Mouse (Mus musculus): Measurements from ENCODE around the gene Pxmp4. TPM values are rescaled to one million over a fixed set of nuclear protein-coding genes. Genes with fewer than 3 reads are reported as not detected.

The Pxmp4 gene
- polyA plus RNA-seq, 1 experiment from 2014 or later, result 13.8 TPM

- no peaks in the 10 kb centered on the region for H3K27me3 ChIP-seq
- H3K27ac ChIP-seq (replicated peaks), result no peak overlapping the region
- WGBS, result 94% methylated on average over 5 of the region's 5 CpGs
- H3K9me3 ChIP-seq, result 0 out of 2 replicates have a peak, but pooled peaks cover 3% of the 10 kb centered on the region
- no peak overlapping the region for H3K4me3 ChIP-seq
- no peak for ATAC-seq (ENCODE audit: low FRiP score, low read depth)
- no peak overlapping the region for H3K9ac ChIP-seq (replicated peaks)
- H3K36me3 ChIP-seq, result peaks cover 56% of the 10 kb centered on the region
- H3K4me1 ChIP-seq, result no peaks in the 10 kb centered on the region
- H3K4me2 ChIP-seq (replicated peaks), result no peak overlapping the region
Measured at GRCm38 (mm10) chr2:154633039-154633742, 29.7 kb upstream of the Pxmp4 start.

DNA sequence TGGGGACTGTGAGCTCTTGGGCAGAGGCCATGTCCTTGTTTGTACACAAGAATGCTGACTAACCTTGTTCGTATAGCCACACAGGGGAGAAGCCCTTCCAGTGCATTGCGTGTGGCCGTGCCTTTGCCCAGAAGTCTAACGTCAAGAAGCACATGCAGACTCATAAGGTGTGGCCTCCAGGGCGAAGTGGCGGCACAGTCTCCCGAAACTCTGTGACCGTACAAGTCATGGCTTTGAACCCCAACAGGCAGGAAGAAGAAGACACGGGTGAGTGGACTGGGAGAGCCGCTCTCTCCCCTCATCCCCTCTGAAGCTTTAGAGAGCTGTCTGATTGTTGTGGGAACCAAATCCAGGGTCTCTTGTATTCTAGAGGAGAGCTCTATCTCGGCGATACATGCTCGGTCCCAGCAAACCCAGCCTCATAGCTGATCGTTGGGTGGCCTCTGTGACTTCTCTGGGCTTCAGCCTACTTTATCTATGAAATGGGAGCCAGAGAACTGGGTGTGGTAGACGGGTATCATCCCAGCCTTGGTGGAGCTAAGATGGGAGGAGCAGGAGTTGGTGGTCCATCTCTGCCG is 28.8 kb upstream of the Pxmp4 start:
- H3K36me3 ChIP-seq, result peaks cover 50% of the 10 kb centered on the region
- 94% methylated on average over 16 of the region's 16 CpGs for WGBS

DNA sequence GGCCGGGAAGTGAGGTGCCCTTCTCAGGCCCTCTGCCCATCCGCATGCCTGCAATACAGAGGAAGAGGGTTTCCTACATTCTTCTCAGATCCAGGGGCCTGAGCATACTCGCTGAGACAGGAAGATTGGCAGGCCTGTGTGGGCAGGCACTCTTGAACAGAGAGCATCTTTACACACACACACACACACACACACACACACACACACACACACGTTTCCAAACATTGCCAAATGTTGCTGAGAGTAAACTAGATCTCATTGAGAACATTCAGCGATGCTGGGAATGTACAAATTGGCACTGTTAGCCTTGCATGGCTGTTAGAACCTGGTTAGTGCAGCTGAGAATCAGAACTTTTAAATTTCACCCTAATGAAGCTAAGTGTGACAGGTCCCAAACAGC is 27.0 kb upstream of the Pxmp4 start:
- WGBS, result 79% methylated on average over 5 of the region's 5 CpGs
- Histone ChIP-seq H3K9me3 (no peaks in the 10 kb centered on the region), H3K4me2 (replicated peaks) (no peak overlapping the region), H3K27me3 (no peaks in the 10 kb centered on the region), H3K36me3 (peaks cover 48% of the 10 kb centered on the region), H3K9ac (replicated peaks) (no peak overlapping the region), H3K4me1 (no peaks in the 10 kb centered on the region), H3K27ac (replicated peaks) (no peak overlapping the region), H3K4me3 (no peak overlapping the region)
- no peak for ATAC-seq (ENCODE audit: low FRiP score, low read depth)

More for the DNA sequence above, 28.8 kb upstream of the Pxmp4 start:
- Histone ChIP-seq H3K27ac (replicated peaks) (no peak overlapping the region), H3K27me3 (no peaks in the 10 kb centered on the region), H3K4me2 (replicated peaks) (no peak overlapping the region), H3K4me3 (no peak overlapping the region), H3K4me1 (no peaks in the 10 kb centered on the region), H3K9me3 (no peaks in the 10 kb centered on the region), H3K9ac (replicated peaks) (no peak overlapping the region)
- ATAC-seq (ENCODE audit: low FRiP score, low read depth), result no peak

GRCm38 (mm10) chr2:154624137-154624536 is 20.6 kb upstream of the Pxmp4 start:
- Histone ChIP-seq H3K4me1 (no peaks in the 10 kb centered on the region), H3K27ac (replicated peaks) (no peak overlapping the region), H3K9me3 (0 out of 2 replicates have a peak, but pooled peaks cover 4% of the 10 kb centered on the region), H3K36me3 (peaks cover 39% of the 10 kb centered on the region), H3K27me3 (no peaks in the 10 kb centered on the region), H3K4me2 (replicated peaks) (no peak overlapping the region), H3K4me3 (no peak overlapping the region), H3K9ac (replicated peaks) (no peak overlapping the region)
- no peak for ATAC-seq (ENCODE audit: low FRiP score, low read depth)

DNA sequence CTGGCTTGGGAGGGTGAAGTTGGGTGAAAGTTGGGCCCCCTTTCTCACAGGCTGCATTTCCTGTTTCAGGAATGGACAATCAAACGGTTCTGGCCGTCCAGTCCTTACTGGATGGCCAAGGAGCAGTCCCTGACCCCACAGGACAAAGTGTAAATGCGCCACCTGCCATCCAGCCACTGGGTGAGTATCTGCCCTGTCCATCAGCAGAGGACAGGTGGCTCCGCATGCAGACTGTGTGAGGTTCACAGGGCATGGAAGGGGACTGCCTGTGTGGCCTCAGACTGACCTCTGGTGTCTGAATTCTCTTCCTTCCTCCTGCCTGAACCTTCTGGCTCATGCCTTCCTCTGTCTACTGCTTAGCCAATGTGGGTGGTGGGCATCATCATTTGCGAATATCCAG is 18.2 kb upstream of the Pxmp4 start:
- Histone ChIP-seq H3K27ac (replicated peaks) (no peak overlapping the region), H3K36me3 (peaks cover 33% of the 10 kb centered on the region), H3K4me2 (replicated peaks) (no peak overlapping the region), H3K9ac (replicated peaks) (no peak overlapping the region), H3K9me3 (0 out of 2 replicates have a peak, but pooled peaks cover 4% of the 10 kb centered on the region), H3K4me3 (no peak overlapping the region), H3K4me1 (no peaks in the 10 kb centered on the region), H3K27me3 (no peaks in the 10 kb centered on the region)
- ATAC-seq (ENCODE audit: low FRiP score, low read depth), result no peak
- 81% methylated on average over 5 of the region's 5 CpGs for WGBS

GRCm38 (mm10) chr2:154617061-154617460 is 13.6 kb upstream of the Pxmp4 start:
- H3K36me3 ChIP-seq, result no peaks in the 10 kb centered on the region
- no peaks in the 10 kb centered on the region for H3K27me3 ChIP-seq
- WGBS, result 88% methylated on average over 3 of the region's 3 CpGs
- H3K9me3 ChIP-seq, result no peaks in the 10 kb centered on the region
- H3K4me3 ChIP-seq, result no peak overlapping the region
- H3K27ac ChIP-seq (replicated peaks), result no peak overlapping the region
- peaks cover 14% of the 10 kb centered on the region for H3K4me1 ChIP-seq
- no peak overlapping the region for H3K4me2 ChIP-seq (replicated peaks)
- ATAC-seq (ENCODE audit: low FRiP score, low read depth), result no peak
- no peak overlapping the region for H3K9ac ChIP-seq (replicated peaks)

GRCm38 (mm10) chr2:154615674-154616073 is 12.2 kb upstream of the Pxmp4 start:
- no peak overlapping the region for H3K4me2 ChIP-seq (replicated peaks)
- H3K9ac ChIP-seq (replicated peaks), result no peak overlapping the region
- H3K4me3 ChIP-seq, result no peak overlapping the region
- H3K4me1 ChIP-seq, result peaks cover 14% of the 10 kb centered on the region
- no peak for ATAC-seq (ENCODE audit: low FRiP score, low read depth)
- 95% methylated on average over 5 of the region's 5 CpGs for WGBS
- H3K27me3 ChIP-seq, result no peaks in the 10 kb centered on the region
- no peak overlapping the region for H3K27ac ChIP-seq (replicated peaks)
- H3K9me3 ChIP-seq, result no peaks in the 10 kb centered on the region
- H3K36me3 ChIP-seq, result no peaks in the 10 kb centered on the region

DNA sequence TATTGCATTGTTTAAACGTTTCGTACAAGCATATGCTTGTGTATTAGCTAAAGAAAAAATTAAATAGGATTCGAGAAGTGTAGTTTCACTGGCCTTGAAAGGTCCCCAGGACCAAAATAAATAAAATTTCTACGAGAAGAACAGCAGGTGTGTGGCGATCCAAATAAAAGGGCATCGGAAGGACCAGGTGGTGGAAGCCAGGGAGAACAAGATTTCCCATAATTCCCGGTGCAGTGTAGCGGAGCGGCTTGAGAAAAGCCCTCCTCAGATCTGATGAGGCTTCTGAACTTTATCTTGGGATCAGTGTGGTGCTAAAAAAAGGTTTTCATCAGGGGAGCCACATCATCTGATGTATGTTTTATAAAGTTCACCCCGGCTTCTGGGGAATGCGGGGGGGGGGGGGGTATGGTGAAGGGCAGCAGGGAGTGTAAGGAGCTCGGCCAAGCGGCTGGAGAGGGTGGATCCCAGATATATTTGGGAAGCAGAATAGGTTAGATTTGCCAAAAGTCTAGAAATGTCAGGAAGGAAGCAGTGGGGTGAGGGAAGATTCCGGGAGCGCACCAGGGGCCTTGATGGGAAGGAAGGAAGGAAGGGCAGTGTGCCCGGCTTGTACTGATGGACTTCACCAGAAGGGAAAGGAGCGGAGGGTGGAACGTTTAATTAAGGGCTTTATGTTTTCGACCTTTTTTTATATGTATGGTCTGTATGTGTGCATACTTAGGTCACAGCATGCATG is 11.5 kb upstream of the Pxmp4 start:
- ATAC-seq (ENCODE audit: low FRiP score, low read depth), result no peak
- H3K36me3 ChIP-seq, result no peaks in the 10 kb centered on the region
- peak overlapping the region; percentile 97 for H3K27ac ChIP-seq (replicated peaks)
- no peaks in the 10 kb centered on the region for H3K27me3 ChIP-seq
- no peak overlapping the region for H3K9ac ChIP-seq (replicated peaks)
- no peak overlapping the region for H3K4me2 ChIP-seq (replicated peaks)
- H3K4me3 ChIP-seq, result no peak overlapping the region
- H3K4me1 ChIP-seq, result peaks cover 14% of the 10 kb centered on the region
- WGBS, result 70% methylated on average over 19 of the region's 19 CpGs
- H3K9me3 ChIP-seq, result no peaks in the 10 kb centered on the region

- Histone ChIP-seq H3K27ac (replicated peaks) (peak within 1 kb of the TSS; percentile 97), H3K36me3 (no peaks in the 10 kb centered on the region), H3K4me2 (replicated peaks) (peak within 1 kb of the TSS; percentile 64), H3K4me1 (peaks cover 14% of the 10 kb centered on the region), H3K9ac (replicated peaks) (peak within 1 kb of the TSS; percentile 74), H3K27me3 (no peaks in the 10 kb centered on the region), H3K9me3 (no peaks in the 10 kb centered on the region), H3K4me3 (peak within 1 kb of the TSS; percentile 54)
- ATAC-seq (ENCODE audit: low FRiP score, low read depth), result peak; percentile 93
- under 1% methylated on average over 71 of the region's 98 CpGs for WGBS
Measured at GRCm38 (mm10) chr2:154613118-154614115, 9.9 kb upstream of the Pxmp4 start, which contains the start of the genes Zfp341 and 4930519P11Rik. Zfp341 (plus strand) TSS chr2:154613297. 4930519P11Rik (minus strand) TSS chr2:154613437.

DNA sequence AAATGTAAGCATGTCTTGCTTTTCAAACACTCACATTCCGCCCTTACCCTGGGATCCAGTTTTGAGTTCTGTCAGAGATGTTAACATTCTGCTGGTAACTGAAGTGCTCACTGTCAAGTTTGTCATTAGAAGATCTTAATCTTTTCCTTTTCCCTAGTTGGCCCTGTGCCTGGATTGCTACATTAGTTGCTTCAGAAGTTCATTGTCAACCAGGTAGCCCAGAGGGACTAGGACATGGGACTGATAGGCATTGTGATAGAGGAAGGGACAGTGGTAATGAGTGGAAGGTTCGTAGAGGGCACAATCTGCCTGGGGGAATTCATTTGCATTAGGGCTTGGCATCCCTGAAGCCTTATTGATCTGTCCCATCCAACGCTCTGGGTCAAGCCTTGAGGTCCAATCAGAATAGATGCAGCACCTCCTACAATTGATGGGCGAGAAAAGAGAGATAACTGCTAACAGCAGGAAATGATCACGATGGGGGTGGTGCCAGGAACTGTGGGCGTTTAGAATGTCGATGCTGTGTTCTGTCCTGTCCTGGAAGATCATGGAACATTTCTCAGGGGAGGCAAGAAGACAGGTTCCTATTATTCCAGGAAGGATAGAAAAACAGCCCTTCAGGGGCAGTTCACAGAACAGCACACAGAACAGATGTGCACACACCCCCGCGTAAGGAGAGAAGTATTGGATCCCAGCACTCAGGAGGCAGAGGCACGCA is 5.7 kb upstream of the Pxmp4 start:
- Histone ChIP-seq H3K4me1 (peaks cover 10% of the 10 kb centered on the region), H3K36me3 (no peaks in the 10 kb centered on the region), H3K4me2 (replicated peaks) (no peak overlapping the region), H3K27me3 (peaks cover 5% of the 10 kb centered on the region), H3K9me3 (no peaks in the 10 kb centered on the region), H3K27ac (replicated peaks) (no peak overlapping the region), H3K4me3 (no peak overlapping the region), H3K9ac (replicated peaks) (no peak overlapping the region)
- WGBS, result 68% methylated on average over 10 of the region's 10 CpGs
- no peak for ATAC-seq (ENCODE audit: low FRiP score, low read depth)

- H3K4me1 ChIP-seq, result peaks cover 11% of the 10 kb centered on the region
- no peak overlapping the region for H3K27ac ChIP-seq (replicated peaks)
- H3K4me3 ChIP-seq, result no peak overlapping the region
- no peak overlapping the region for H3K4me2 ChIP-seq (replicated peaks)
- no peaks in the 10 kb centered on the region for H3K9me3 ChIP-seq
- no peak overlapping the region for H3K9ac ChIP-seq (replicated peaks)
- H3K36me3 ChIP-seq, result no peaks in the 10 kb centered on the region
- 88% methylated on average over 1 of the region's 1 CpGs for WGBS
- ATAC-seq (ENCODE audit: low FRiP score, low read depth), result no peak
- peaks cover 5% of the 10 kb centered on the region for H3K27me3 ChIP-seq
Measured at GRCm38 (mm10) chr2:154606965-154607364, 3.5 kb upstream of the Pxmp4 start.

Measured in midbrain, embryonic 12.5 days (tissue).